Mouse (Mus musculus) C2C12 (cell line): ENCODE results near the gene Cdk15.

Experiments
- CTCF ChIP-seq: IDR thresholded peaks from one replicate; pipeline ENCODE4 v1.5.1; 2011; ENCODE audit not compliant: control insufficient read depth, insufficient read depth, insufficient read length
- FOSL1 ChIP-seq: IDR thresholded peaks from one replicate; pipeline ENCODE4 v1.8.0; 2011; ENCODE audit warnings: mild to moderate bottlenecking, low read length; ENCODE audit not compliant: poor library complexity, insufficient read depth, severe bottlenecking
- MAX ChIP-seq: IDR thresholded peaks from one replicate; pipeline ENCODE4 v1.6.1; 2011; ENCODE audit warnings: mild to moderate bottlenecking, control low read depth
- MYOD1 ChIP-seq: IDR thresholded peaks from one replicate; pipeline ENCODE4 v1.6.1; 2011; ENCODE audit warnings: low read depth; ENCODE audit not compliant: control insufficient read depth, insufficient read length
- MYOG ChIP-seq: IDR thresholded peaks from one replicate; pipeline ENCODE4 v1.6.1; 2011; ENCODE audit not compliant: control insufficient read depth, insufficient read length; ENCODE audit errors: extremely low read depth

GRCm38 (mm10) chr1:59369320-59369685 lies 112.6 kb downstream of the Cdk15 start:
- TF ChIP-seq CTCF (no peak), MYOD1 (no peak), MAX (no peak), FOSL1 (no peak), MYOG (no peak)
